Mouse (Mus musculus) erythroblast, embryonic 14.5 days (primary cell): ENCODE measurements around the gene Ide. TPM values are rescaled to one million over a fixed set of nuclear protein-coding genes. Genes with fewer than 3 reads are reported as not detected.

Experiments
- H3K27me3 ChIP-seq: 2 replicates; pipeline ENCODE4 v1.6.1; 2012; ENCODE audit warnings: inconsistent platforms; ENCODE audit not compliant: control insufficient read depth
- H3K36me3 ChIP-seq: 2 replicates; pipeline ENCODE4 v1.6.1; 2012; ENCODE audit warnings: mild to moderate bottlenecking, inconsistent platforms; ENCODE audit not compliant: control insufficient read depth
- H3K4me1 ChIP-seq: 2 replicates; pipeline ENCODE4 v1.6.1; 2012; ENCODE audit warnings: inconsistent platforms; ENCODE audit not compliant: control insufficient read depth
- H3K4me3 ChIP-seq: replicated peaks from 2 replicates; pipeline ENCODE3; 2012; ENCODE audit warnings: moderate library complexity, mild to moderate bottlenecking, inconsistent platforms
- H3K9me3 ChIP-seq: 2 replicates; pipeline ENCODE4 v1.6.1; 2012; ENCODE audit warnings: low read length, inconsistent platforms, mixed read lengths; ENCODE audit not compliant: control insufficient read depth
- GATA1 ChIP-seq: IDR thresholded peaks from 2 replicates; pipeline ENCODE4 v1.6.1; 2012; ENCODE audit warnings: low read length, inconsistent platforms, mixed read lengths
- TAL1 ChIP-seq: IDR thresholded peaks from 3 replicates; pipeline ENCODE4 v1.6.1; 2012; ENCODE audit warnings: low read length, inconsistent platforms, mixed read lengths
- polyA plus RNA-seq: library from polyadenylated mRNA; stranded (reverse); fragments of >175 nt; gene quantifications from 2 replicates; pipeline ENCODE4 v1.2.3, GENCODE M21; 2012

Ide gene
- polyA plus RNA-seq, 1 experiment, result 0.24 TPM

DNA sequence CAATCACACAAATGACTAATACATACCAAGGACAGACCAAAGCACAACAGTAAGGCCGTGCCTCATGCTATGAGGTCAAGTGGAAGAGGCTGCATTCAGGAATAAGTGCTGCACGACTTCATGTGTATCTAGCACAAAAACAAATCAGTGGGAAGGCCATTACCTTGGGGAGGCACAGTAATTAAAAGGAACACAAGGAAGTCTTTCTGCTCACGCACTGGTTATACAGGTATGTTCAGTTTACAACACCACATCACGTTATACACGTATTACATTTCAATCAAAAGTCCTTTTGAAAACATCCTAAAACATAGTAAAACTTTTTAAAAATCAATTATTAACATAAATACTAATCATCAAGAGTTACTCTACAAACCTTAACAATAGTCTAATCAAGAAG is 6.2 kb upstream of the Ide start:
- TF ChIP-seq GATA1 (no peak), TAL1 (no peak)
- H3K36me3 ChIP-seq, result no peaks in the 10 kb centered on the region; the same call in 1 of the 2 replicates

DNA sequence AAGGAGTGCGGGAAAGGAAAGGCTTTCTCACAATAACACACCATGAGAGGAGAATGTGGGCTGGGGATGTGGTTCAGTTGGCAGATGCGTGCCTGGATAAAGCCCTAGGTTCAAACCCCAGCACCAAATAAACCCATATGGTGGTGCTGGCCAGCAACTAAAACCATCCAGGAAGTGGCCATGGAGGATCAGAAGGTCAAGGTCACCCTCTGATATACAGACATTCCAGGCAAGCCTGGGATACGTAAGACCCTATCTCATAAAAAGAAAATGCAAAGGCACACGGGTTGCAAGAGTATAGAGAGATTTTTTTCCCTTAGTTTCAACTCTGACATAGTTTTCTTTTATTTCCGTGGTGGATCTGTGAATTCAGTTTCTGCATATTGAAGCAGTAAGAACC is 3.3 kb upstream of the Ide start:
- TF ChIP-seq TAL1 (no peak), GATA1 (no peak)
- no peaks in the 10 kb centered on the region for H3K9me3 ChIP-seq
- H3K27me3 ChIP-seq, result no peaks in the 10 kb centered on the region
- H3K36me3 ChIP-seq, result no peaks in the 10 kb centered on the region
- H3K4me1 ChIP-seq, result peaks cover 1% of the 10 kb centered on the region; the same call in 1 of the 2 replicates
- H3K4me3 ChIP-seq, result no peak overlapping the region

More for the DNA sequence above, 6.2 kb upstream of the Ide start:
- Histone ChIP-seq H3K4me3 (no peak overlapping the region), H3K27me3 (no peaks in the 10 kb centered on the region), H3K9me3 (no peaks in the 10 kb centered on the region), H3K4me1 (no peaks in the 10 kb centered on the region)

DNA sequence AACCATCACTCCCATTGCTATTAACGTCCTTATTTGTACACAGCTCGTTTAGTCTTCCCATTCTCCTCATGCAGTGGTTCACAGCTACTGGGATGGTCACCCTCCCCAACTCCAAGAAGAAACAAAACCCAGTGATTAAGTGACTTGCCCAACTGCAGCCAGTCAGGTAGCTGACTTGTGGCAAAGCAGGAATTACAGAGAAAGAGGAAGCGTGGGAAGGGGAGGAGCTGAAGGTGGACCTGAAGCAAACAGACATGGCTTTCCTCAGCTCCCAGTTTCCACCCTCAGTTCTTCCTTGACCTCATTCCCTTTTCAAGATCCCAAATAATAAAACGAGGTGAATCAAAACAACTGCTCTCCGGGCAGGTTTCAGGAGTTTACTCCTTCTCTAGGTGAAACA is 2.8 kb upstream of the Ide start:
- Histone ChIP-seq H3K4me3 (no peak overlapping the region), H3K27me3 (no peaks in the 10 kb centered on the region), H3K9me3 (no peaks in the 10 kb centered on the region), H3K36me3 (no peaks in the 10 kb centered on the region), H3K4me1 (peaks cover 1% of the 10 kb centered on the region; the same call in 1 of the 2 replicates)
- TF ChIP-seq TAL1, result no peak
- TF ChIP-seq GATA1, result no peak

DNA sequence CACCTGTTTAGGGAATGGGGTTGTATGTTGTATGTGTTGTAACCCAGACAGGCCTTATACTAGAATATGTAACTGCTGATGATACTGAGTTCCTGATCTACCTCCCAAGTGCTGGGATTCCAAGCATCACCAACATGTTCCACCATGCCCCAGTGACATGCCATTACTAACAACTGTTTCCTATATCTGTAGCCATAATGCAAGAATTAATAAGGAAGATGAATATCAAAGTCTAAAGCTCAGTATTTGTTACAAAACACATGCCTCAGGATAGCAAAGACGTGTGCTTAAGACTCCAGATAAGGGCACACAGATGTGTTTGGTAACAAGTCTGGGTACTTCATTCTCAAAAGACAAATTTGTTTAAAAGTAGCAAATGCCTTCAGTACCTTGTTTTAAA is 2.3 kb downstream of the Ide start:
- no peaks in the 10 kb centered on the region for H3K9me3 ChIP-seq
- no peaks in the 10 kb centered on the region for H3K36me3 ChIP-seq
- peaks cover 20% of the 10 kb centered on the region for H3K4me1 ChIP-seq
- TF ChIP-seq TAL1 (no peak), GATA1 (no peak)
- no peak overlapping the region for H3K4me3 ChIP-seq
- no peaks in the 10 kb centered on the region for H3K27me3 ChIP-seq

DNA sequence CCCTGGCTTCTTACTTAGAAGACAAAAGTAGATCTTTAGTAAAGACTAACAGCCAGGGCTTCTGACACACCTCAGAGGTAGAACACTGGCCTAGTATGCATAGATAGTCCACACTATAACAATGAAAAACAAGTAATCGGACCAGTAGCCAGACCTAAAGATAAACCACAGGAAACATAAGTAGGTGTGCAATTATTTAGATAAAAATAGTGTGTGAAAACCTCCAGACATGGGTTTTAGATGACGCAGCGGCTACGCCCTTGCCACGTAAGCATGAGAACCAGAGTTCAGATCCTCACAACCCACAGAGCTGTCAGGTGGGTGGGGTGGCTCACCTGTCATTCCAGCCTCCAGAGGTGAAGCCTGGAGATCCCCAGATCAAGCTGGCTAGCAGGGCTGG is 4.3 kb downstream of the Ide start:
- Histone ChIP-seq H3K27me3 (no peaks in the 10 kb centered on the region), H3K9me3 (no peaks in the 10 kb centered on the region), H3K4me1 (peaks cover 20% of the 10 kb centered on the region), H3K36me3 (peaks cover 18% of the 10 kb centered on the region), H3K4me3 (no peak overlapping the region)
- no peak for TF ChIP-seq TAL1
- no peak for TF ChIP-seq GATA1

DNA sequence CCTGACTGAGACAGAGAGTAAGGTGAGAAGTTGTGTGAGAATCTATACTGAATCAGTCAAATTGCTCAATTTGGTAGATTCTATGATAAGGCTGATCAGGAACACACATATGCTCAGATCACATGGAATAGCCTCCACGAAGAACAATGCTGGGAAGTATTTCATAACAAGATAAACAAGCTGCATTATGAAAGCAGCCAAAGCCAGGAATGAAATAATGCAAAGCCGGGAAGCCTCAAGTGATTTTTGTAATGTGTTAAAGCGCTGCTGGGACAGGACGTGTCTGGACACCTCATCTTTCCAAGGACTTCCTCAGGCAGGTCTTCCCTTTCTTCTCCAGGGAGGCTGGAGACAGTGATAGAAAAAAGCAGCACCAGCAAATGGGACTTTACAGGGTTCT is 4.9 kb downstream of the Ide start:
- peaks cover 24% of the 10 kb centered on the region for H3K36me3 ChIP-seq
- no peak overlapping the region for H3K4me3 ChIP-seq
- peaks cover 20% of the 10 kb centered on the region for H3K4me1 ChIP-seq
- no peaks in the 10 kb centered on the region for H3K9me3 ChIP-seq
- no peaks in the 10 kb centered on the region for H3K27me3 ChIP-seq
- TF ChIP-seq TAL1 (no peak), GATA1 (no peak)

DNA sequence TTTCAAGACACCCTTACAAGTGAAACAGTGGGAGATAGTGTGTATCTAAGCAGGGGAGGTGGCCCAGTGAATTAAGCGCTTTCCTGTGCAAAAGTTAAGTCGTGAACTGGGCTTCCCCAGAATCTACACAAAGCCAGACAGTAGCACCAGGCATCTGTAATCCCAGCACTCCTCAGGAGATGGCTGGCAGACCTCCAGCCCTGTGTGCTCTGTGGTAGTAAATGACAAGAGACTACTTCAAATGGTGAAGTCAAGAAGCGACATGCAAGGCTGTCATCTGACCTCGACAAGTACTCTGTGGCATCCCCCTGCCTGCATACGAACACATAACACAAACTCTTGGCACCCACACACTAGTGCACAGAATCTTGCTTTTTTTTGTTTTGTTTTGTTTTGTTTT is 10.4 kb downstream of the Ide start:
- H3K4me1 ChIP-seq, result no peaks in the 10 kb centered on the region
- H3K27me3 ChIP-seq, result no peaks in the 10 kb centered on the region
- TF ChIP-seq GATA1 (no peak), TAL1 (no peak)
- H3K36me3 ChIP-seq, result peaks cover 43% of the 10 kb centered on the region
- H3K9me3 ChIP-seq, result no peaks in the 10 kb centered on the region
- no peak overlapping the region for H3K4me3 ChIP-seq

DNA sequence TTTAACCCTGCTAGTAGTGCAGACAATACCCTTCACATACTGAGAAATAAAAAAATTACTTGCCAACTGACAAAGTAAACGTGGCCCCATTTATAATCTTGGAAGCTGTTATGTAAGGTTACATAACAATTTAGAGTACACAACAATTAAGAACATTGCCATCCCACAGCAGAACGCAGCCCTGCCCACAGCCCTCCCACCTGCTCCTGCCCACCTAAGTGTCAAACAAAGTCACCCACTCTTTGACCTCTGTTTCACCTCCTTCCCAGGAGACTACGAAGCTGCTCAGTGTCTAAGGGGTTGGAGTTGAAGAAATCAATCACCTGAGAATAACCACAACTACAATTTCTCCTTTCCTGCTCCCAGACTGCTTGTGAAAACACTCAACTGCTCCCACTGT is 14.1 kb downstream of the Ide start:
- H3K9me3 ChIP-seq, result no peaks in the 10 kb centered on the region
- H3K27me3 ChIP-seq, result no peaks in the 10 kb centered on the region
- peaks cover 37% of the 10 kb centered on the region for H3K36me3 ChIP-seq
- no peaks in the 10 kb centered on the region for H3K4me1 ChIP-seq
- no peak overlapping the region for H3K4me3 ChIP-seq
- TF ChIP-seq GATA1 (no peak), TAL1 (no peak)

DNA sequence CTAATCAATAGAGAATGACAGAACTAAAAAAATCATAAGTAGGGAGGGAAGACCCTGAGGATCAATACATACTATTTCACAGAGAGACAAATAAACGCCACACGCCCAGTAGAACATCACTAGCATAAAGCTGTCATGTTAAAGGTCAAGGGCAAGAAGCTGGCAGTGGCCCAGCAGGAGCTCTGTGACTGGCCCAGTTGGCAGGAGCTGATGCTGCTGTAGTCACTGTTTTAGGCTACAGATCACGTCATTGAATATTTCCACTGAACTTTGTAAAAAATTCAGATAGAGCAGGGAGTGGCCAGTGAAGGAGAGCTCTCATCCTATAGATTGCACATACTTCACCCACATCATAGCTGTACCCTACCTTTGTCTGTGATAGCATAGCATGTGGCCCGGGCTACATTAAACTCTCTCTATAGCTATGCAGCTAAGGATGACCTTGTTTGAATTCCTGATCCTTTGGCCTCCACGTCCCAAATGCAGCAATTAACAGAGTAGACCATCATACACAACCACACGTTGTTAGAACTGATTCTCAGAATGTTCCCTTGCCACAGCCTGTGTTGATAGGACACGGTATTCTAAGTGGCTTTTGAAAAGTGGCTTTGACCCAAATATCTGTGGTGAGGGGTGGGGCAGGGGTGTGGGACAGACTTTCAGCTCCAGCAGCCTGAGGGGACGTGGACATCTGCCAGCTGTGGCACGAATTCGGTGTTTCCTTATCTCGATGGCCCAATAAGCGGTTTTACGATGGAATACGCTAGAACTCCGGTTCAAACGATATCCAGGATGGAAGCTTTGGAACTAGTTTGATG is 16.6 kb downstream of the Ide start:
- TF ChIP-seq TAL1, result no peak
- no peak for TF ChIP-seq GATA1
- peaks cover 39% of the 10 kb centered on the region for H3K36me3 ChIP-seq
- H3K4me3 ChIP-seq, result no peak overlapping the region
- H3K27me3 ChIP-seq, result no peaks in the 10 kb centered on the region
- H3K4me1 ChIP-seq, result peaks cover 5% of the 10 kb centered on the region
- no peaks in the 10 kb centered on the region for H3K9me3 ChIP-seq

DNA sequence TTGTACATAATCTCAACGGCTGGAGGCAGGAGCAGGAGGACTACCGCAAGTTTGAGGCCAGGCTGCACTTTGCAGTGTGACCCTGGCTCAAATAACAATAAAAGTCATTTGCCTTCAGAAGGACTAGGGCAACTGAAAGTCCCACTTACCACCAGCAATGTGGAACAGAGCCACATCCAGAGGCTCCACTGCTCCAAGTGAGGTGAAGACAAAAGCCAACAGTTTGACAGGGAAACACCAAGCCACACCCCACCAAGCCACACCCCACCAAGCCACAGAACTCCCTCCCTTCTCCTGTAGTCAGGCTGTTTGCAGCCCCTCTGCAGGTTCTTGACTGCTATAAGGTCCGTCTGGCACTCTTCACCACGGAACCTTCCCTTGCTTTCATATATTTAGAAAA is 20.3 kb downstream of the Ide start:
- Histone ChIP-seq H3K4me3 (no peak overlapping the region), H3K4me1 (peaks cover 5% of the 10 kb centered on the region), H3K27me3 (no peaks in the 10 kb centered on the region), H3K36me3 (peaks cover 53% of the 10 kb centered on the region), H3K9me3 (no peaks in the 10 kb centered on the region)
- TF ChIP-seq GATA1, result no peak
- no peak for TF ChIP-seq TAL1
